Mouse (Mus musculus): ENCODE data around the gene Cd69.
A peak's percentile ranks its signal among the peaks of the same experiment; 100 is the strongest.

Cd69 gene

DNA sequence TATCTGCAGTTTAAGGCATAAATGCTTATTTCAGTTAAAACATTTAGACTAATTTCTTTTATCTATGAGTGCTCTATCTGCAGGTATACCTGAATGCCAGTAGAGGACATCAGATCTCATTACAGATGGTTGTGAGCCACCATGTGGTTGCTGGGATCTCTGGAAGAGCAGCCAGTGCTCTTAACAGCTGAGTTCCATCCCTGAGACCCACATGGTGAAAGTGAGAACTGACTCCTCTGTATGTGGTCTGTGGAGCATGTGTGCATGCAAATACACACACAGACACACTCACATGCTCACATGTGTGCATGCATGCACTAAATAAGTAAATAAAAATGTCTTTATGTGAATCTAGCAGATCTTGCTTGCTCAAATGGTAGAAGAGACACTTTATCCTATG is 29.4 kb downstream of the Cd69 start:
- DNase-seq = no peak

DNA sequence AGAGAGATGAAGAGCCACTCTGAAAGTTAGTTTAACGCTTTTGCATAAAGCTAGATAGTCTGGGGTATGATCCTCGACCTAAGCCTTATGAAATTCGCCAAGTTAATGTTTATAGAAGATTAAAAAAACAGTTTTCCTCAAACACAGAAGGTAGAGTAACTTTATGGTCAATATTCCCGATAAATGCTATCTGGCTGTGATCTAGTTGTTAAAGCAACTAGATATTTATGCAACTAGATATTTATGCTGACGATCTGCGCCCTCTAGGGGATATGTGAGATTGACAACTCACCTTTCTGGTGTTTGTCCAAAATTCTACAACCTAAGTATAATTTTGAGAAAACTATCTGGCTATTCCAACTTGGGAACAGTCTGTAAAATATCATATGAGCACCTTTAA is 33.3 kb downstream of the Cd69 start:
- peak; percentile 47 to 54 for DNase-seq

- no peak for DNase-seq
These were observed 33.8 kb downstream of the Cd69 start for GRCm38 (mm10) chr6:129241471-129241870.

DNA sequence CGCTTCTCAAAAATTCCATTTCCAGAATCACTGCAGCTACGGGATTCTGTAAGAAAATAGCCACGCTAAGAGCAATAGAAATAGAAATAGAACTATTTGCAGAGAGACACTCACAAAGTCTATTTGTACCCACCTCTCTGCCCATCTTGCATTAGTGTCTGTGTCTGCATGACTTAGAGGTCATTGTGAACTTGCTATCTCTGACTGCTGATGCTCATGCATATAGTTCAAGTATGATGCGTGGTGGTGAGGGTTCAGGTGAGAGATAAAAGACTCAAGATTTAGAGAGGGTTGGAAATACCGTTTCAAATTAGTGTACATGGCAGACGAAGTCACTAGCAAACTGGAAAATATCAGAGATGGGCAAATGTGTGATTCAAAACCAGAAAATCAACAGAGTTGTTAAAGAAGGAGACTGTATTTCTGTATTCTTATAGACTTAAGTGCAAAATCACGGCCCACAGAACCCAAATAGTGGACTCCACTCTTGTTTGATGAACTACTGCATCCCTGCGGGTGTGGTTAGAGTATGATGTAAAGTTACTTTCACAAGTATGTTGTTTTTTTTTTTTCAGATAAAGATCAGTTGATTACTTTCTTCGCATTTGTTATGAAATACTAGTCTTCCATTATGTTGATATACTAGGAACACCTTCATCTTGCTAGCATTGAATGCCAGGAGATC is 35.5 kb downstream of the Cd69 start:
- no peak for DNase-seq

- peak; percentile 81 for DNase-seq
These were observed 36.8 kb downstream of the Cd69 start for GRCm38 (mm10) chr6:129238275-129239038.

GRCm38 (mm10) chr6:129237350-129238274 is 37.6 kb downstream of the Cd69 start:
- peak; percentile 86 to 88 for DNase-seq

- peak; percentile 47 to 50 for DNase-seq
These were observed 38.4 kb downstream of the Cd69 start for GRCm38 (mm10) chr6:129236652-129237342.

GRCm38 (mm10) chr6:129235855-129236461 is 39.3 kb downstream of the Cd69 start:
- peak; percentile 49 to 53 for DNase-seq

GRCm38 (mm10) chr6:129234456-129235360 is 40.5 kb downstream of the Cd69 start:
- DNase-seq = peak; percentile 63 to 70

GRCm38 (mm10) chr6:129233955-129234369 is 41.3 kb downstream of the Cd69 start:
- peak in 1 of 2 experiments; percentile 59 for DNase-seq

DNA sequence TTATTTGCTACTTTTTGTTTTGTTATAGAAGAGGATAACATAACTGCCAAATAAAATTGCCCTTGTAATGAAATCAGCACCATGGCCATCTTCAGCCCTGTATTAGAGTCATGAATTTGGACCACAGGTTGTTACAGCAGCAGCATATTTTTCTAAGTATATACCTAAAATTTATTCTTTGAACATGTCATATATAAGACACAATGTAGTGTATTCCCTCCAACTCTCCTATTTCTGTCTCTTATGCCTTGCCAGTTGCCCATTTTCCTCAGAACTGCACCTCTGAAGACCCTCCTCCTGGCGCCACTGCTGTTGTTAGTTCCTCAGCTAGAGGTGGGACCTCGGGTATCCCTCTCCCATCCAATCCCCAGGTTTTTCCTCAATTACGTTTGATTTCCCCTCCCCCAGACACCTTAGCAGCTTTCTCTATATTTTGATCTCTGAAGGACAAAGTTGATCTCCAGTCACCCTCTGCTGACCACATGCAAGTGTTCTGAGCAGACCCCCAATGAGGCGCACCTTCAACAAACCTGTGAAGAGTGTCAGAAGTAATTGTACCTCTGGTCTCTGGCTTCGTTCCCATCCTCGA is 41.8 kb downstream of the Cd69 start:
- peak; percentile 31 to 61 for DNase-seq

DNA sequence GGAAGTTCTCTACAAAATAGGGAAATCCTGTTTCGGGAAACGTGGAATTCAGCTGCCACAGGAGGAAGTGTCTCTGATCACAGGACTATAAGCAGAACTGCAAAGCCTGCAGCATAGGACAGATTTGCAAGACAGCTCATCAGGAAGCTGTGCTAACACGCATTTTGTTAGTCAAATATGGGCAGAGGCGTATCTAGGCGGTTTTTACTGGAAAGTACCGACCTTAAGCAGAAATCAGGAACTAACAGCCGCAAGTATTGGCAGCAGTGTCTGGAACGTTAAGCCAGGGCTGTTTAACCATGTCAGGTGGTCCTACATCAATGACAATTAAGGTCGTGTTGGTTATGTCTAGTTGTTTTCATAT is 42.4 kb downstream of the Cd69 start:
- DNase-seq = peak; percentile 77 to 81

DNA sequence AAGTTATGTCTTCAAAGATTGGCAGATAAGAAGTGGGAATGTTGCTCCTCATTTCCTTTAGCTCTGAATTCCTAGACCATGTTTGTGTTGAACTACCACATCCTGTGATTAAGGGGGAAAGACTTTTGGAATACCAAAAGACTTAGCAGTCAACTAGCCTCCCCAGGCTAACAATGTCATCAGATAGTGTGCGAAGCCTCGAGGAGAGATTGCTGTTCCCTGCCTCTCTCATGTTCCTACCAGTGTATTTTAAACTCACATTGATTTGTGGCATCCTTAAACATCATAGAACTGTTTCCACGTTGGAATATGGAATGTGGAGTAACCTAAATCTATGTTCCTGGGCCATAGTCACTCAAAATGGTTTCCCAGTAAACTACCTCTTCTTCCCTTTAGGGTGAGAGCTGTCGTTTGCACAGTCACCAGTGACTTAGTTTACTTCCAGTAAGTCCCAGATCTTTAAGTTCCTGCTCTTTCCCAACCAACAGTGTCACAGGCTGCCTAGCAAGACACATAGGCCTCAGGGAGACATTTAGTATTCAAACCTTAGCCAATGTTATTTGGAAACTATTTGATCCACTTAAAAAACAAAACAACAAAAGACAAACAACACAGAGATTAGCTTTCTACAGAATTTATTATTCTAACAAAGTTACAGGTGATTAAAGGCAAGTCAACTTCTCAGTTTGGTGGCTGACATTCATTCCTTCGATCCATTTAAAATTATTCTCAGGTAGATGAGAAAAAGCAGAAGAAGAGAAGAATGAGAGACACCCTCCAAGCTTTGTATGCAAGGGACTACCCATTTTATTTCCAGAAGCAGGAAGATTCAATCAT is 43.0 kb downstream of the Cd69 start:
- DNase-seq = no peak

GRCm38 (mm10) chr6:129229774-129230578 is 45.3 kb downstream of the Cd69 start:
- DNase-seq = no peak

DNA sequence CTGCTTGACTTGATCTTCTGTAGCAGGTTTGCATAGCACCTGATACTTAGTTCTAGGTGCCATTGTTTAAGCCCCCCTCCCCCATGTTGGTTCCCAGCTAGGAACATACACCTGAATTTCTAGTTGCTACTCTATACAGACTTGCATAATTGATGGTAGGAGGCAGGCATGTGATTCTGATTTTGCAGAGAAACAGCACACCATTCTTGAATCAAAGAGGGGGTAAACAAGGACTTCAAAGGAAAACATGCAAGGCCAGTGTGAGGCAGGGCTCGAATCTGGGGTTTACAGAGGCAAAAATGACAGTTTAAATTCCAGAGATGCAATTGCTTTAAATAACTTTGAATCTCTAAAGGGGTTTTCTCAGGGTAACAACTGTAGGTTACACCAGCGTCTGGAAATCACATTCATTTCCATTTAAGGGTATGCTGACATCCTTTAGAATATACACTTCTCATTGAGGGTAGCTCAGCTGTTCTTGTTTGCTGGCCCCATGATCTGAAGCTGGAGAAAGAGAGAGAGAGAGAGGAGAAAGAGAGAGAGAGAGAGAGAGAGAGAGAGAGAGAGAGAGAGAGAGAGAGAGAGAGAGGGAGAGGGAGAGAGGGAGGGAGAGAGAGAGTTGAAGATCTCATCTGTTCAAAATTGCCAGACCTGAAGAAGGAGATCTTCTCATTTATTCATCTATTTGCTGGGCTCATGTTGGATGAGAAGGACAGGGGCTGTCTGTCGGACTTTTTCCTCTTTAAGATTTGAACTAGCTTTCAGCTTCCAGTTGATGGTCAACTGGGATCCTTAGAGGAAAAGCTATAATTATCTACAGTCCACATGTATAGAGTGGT is 46.1 kb downstream of the Cd69 start:
- DNase-seq = no peak

- no peak for DNase-seq
These were observed 50.2 kb downstream of the Cd69 start for GRCm38 (mm10) chr6:129225078-129225477.

- DNase-seq = no peak
These were observed 51.1 kb downstream of the Cd69 start for GRCm38 (mm10) chr6:129224090-129224489.

- no peak for DNase-seq
These were observed 51.6 kb downstream of the Cd69 start for GRCm38 (mm10) chr6:129223611-129224010.
